Mouse (Mus musculus) ES-Bruce4 (cell line): ENCODE data around the gene Tulp1.

ENCODE experiments used
- CTCF ChIP-seq: IDR thresholded peaks from one replicate; pipeline ENCODE4 v1.8.1; 2011; ENCODE audit warnings: low read depth, low read length
- EP300 ChIP-seq: IDR thresholded peaks from 2 replicates; pipeline ENCODE4 v1.6.1; 2011; ENCODE audit warnings: low read depth, low read length; ENCODE audit not compliant: insufficient read depth
- POLR2A ChIP-seq: IDR thresholded peaks from one replicate; pipeline ENCODE4 v1.8.1; 2011; ENCODE audit warnings: low read length; ENCODE audit not compliant: insufficient read depth

GRCm38 (mm10) chr17:28328946-28329345 lies 36.1 kb downstream of the Tulp1 start:
- TF ChIP-seq POLR2A, result no peak
- TF ChIP-seq CTCF, result no peak
- TF ChIP-seq EP300, result no peak
